Mouse (Mus musculus) limb, embryonic 11.5 days (tissue): ENCODE data around the gene Cpeb4. TPM values are rescaled to one million over a fixed set of nuclear protein-coding genes. Genes with fewer than 3 reads are reported as not detected.

ENCODE experiments used
- ATAC-seq: fragments of 200-750 bp; cut with Nextera tagmentation; 2 replicates; pipeline ENCODE4 v1.8.0; 2017; ENCODE audit warnings: low read depth; ENCODE audit not compliant: insufficient number of reproducible peaks, low FRiP score, low TSS enrichment
- DNase-seq: peaks from one replicate; pipeline ENCODE4 v3.0.0-alpha.2; 2015; ENCODE audit warnings: low spot score
- H3K27ac ChIP-seq: fragments of 300-500 bp; sonication (generic); replicated peaks from 2 replicates; pipeline ENCODE4 v1.5.1; 2014; ENCODE audit warnings: low read depth, mild to moderate bottlenecking, low read length
- H3K27me3 ChIP-seq: fragments of 300-500 bp; sonication (generic); 2 replicates; pipeline ENCODE4 v1.6.1; 2014; ENCODE audit warnings: mild to moderate bottlenecking, low read length, mixed read lengths; ENCODE audit not compliant: control insufficient read depth, insufficient read depth
- H3K36me3 ChIP-seq: fragments of 300-500 bp; sonication (generic); 2 replicates; pipeline ENCODE4 v1.6.1; 2014; ENCODE audit warnings: mild to moderate bottlenecking, low read length, moderate library complexity, mixed read lengths; ENCODE audit not compliant: control insufficient read depth, insufficient read depth
- H3K4me1 ChIP-seq: fragments of 300-500 bp; sonication (generic); 2 replicates; pipeline ENCODE4 v1.6.1; 2014; ENCODE audit warnings: low read length, mixed read lengths; ENCODE audit not compliant: control insufficient read depth, insufficient read depth
- H3K4me2 ChIP-seq: fragments of 300-500 bp; sonication (generic); 2 replicates; pipeline ENCODE4 v1.6.1; 2014; ENCODE audit warnings: low read depth, mild to moderate bottlenecking, moderate library complexity; ENCODE audit not compliant: severe bottlenecking
- H3K4me3 ChIP-seq: fragments of 300-500 bp; sonication (generic); 2 replicates; pipeline ENCODE4 v1.5.1; 2014; ENCODE audit warnings: low read depth, low read length
- H3K9ac ChIP-seq: fragments of 300-500 bp; sonication (generic); 2 replicates; pipeline ENCODE4 v1.6.1; 2014; ENCODE audit warnings: mild to moderate bottlenecking, low read length
- H3K9me3 ChIP-seq: fragments of 300-500 bp; sonication (generic); 2 replicates; pipeline ENCODE4 v1.6.1; 2016; ENCODE audit warnings: low read length; ENCODE audit not compliant: control insufficient read depth
- whole genome bisulfite sequencing: fragments of 180-500 bp; shearing (Covaris S2); extraction: QIAGEN DNeasy Blood & Tissue Kit; methylation state at CpG from one replicate; pipeline ENCODE4 v1.1.7; 2014; 5-methylcytosine and 5-hydroxymethylcytosine counted together
- polyA plus RNA-seq: library from polyadenylated mRNA; unstranded; fragments of >200 nt; fragmentation: Nextera tagmentation; extraction: Ambion mirVana; gene quantifications from 2 replicates; pipeline ENCODE4 v1.2.1, GENCODE M21; 2014

Gene Cpeb4
- polyA plus RNA-seq, 1 experiment from 2014 or later = 3.6 TPM

- DNase-seq (no peak), ATAC-seq (no peak)
- Histone ChIP-seq H3K4me2 (peak overlapping the region; percentile 16; the same call in 1 of the 2 replicates), H3K9me3 (no peaks in the 10 kb centered on the region), H3K36me3 (no peaks in the 10 kb centered on the region), H3K4me1 (peaks cover 4% of the 10 kb centered on the region; the same call in 1 of the 2 replicates), H3K4me3 (no peak overlapping the region), H3K27me3 (no peaks in the 10 kb centered on the region), H3K27ac (no peak overlapping the region), H3K9ac (no peak overlapping the region)
- WGBS = 59% methylated on average over 15 of the region's 15 CpGs
These were observed 693 bp downstream of the Cpeb4 start for GRCm38 (mm10) chr11:31872546-31873261.

GRCm38 (mm10) chr11:31874071-31874470, 2.1 kb downstream of the Cpeb4 start:
- no peak overlapping the region for H3K27ac ChIP-seq
- 80% methylated on average over 2 of the region's 2 CpGs for WGBS
- no peaks in the 10 kb centered on the region for H3K9me3 ChIP-seq
- H3K4me2 ChIP-seq = no peak overlapping the region
- H3K4me3 ChIP-seq = no peak overlapping the region
- peaks cover 4% of the 10 kb centered on the region; the same call in 1 of the 2 replicates for H3K4me1 ChIP-seq
- ATAC-seq (no peak), DNase-seq (no peak)
- no peaks in the 10 kb centered on the region for H3K27me3 ChIP-seq
- no peak overlapping the region for H3K9ac ChIP-seq
- no peaks in the 10 kb centered on the region for H3K36me3 ChIP-seq

DNA sequence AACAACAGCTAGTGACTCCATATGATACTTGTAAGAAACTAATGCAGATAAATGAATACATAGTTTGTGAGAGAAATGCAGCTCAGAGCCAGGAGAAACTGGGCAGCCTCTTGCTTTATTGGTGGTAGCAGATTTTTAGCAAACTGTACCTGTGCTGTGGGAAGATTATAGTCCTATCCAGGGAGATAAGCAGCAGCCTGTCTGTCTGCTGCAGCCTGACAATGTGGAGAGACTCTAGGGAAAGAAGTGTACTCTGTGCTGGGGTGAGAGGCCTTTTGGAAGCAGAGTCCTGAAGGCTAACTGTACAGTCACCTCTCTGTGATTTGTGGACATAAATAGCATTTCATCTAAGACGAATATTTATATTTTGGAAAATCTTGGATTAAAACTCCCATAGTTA, 11.7 kb downstream of the Cpeb4 start:
- no peak overlapping the region for H3K9ac ChIP-seq
- DNase-seq (no peak), ATAC-seq (no peak)
- WGBS = 91% methylated on average over 1 of the region's 1 CpGs
- no peaks in the 10 kb centered on the region for H3K27me3 ChIP-seq
- H3K4me1 ChIP-seq = no peaks in the 10 kb centered on the region
- no peak overlapping the region for H3K4me3 ChIP-seq
- no peaks in the 10 kb centered on the region for H3K36me3 ChIP-seq
- H3K9me3 ChIP-seq = no peaks in the 10 kb centered on the region
- H3K4me2 ChIP-seq = no peak overlapping the region
- H3K27ac ChIP-seq = no peak overlapping the region

- H3K4me3 ChIP-seq = no peak overlapping the region
- H3K4me1 ChIP-seq = no peaks in the 10 kb centered on the region
- no peak overlapping the region for H3K9ac ChIP-seq
- no peak overlapping the region for H3K4me2 ChIP-seq
- H3K27ac ChIP-seq = no peak overlapping the region
- no peaks in the 10 kb centered on the region for H3K9me3 ChIP-seq
- no peaks in the 10 kb centered on the region for H3K36me3 ChIP-seq
- DNase-seq (no peak), ATAC-seq (no peak)
- 71% methylated on average over 1 of the region's 1 CpGs for WGBS
- no peaks in the 10 kb centered on the region for H3K27me3 ChIP-seq
These were observed 13.8 kb downstream of the Cpeb4 start for GRCm38 (mm10) chr11:31885765-31886164.

DNA sequence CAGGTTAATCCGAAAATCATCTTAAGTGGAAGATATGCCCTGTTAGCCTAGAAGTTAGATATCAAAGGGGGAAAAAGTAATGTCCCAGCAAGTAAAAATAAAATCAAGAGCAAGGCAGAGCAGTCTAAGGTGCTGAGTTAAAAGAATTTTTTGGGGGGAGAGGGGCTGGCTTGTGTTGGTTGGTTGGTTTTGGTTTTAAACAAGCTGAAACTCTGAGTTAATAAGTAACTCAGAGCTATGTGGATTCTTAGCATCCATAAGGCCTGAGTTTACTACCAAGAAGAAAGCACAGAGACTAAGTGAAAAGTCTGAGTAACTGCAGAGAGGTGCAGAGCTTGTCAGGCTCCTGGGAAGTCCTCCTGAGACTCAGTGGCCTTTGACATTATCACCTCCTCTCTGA, 16.2 kb downstream of the Cpeb4 start:
- WGBS = 100% methylated on average over 1 of the region's 1 CpGs
- no peak for ATAC-seq
- Histone ChIP-seq H3K36me3 (no peaks in the 10 kb centered on the region), H3K4me3 (no peak overlapping the region), H3K27ac (no peak overlapping the region), H3K9ac (no peak overlapping the region), H3K4me1 (no peaks in the 10 kb centered on the region), H3K9me3 (no peaks in the 10 kb centered on the region), H3K27me3 (no peaks in the 10 kb centered on the region), H3K4me2 (no peak overlapping the region)
- no peak for DNase-seq

- H3K4me1 ChIP-seq = no peaks in the 10 kb centered on the region
- no peaks in the 10 kb centered on the region for H3K27me3 ChIP-seq
- H3K9ac ChIP-seq = no peak overlapping the region
- H3K36me3 ChIP-seq = no peaks in the 10 kb centered on the region
- H3K4me2 ChIP-seq = no peak overlapping the region
- no peak overlapping the region for H3K27ac ChIP-seq
- H3K9me3 ChIP-seq = no peaks in the 10 kb centered on the region
- H3K4me3 ChIP-seq = no peak overlapping the region
- WGBS = 42% methylated on average over 3 of the region's 3 CpGs
- DNase-seq = no peak
- no peak for ATAC-seq
These were observed 20.1 kb downstream of the Cpeb4 start for GRCm38 (mm10) chr11:31892152-31892551.

DNA sequence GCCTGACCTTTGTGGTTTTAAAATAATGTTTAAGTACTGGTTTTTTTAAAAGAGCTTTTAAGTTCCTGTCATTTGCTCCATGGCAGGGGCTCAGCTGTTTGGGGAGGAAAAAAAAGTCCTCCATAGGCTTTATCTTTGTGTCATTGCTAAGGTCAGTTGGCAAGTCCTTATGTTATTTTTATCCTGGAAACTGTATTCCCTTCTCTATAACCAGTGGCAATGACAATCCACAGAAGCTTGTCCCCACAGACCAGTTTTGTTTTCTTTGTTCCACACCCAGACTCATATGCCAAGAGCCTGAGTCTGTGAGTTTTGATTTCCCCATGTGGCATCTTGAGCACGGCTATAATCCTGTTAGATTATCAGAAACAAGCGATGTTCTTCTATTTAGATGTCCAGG, 21.6 kb downstream of the Cpeb4 start:
- DNase-seq = no peak
- no peak overlapping the region for H3K4me3 ChIP-seq
- WGBS = 91% methylated on average over 2 of the region's 2 CpGs
- no peak overlapping the region for H3K9ac ChIP-seq
- no peak overlapping the region for H3K27ac ChIP-seq
- H3K4me2 ChIP-seq = no peak overlapping the region
- no peaks in the 10 kb centered on the region for H3K9me3 ChIP-seq
- H3K4me1 ChIP-seq = no peaks in the 10 kb centered on the region
- H3K36me3 ChIP-seq = no peaks in the 10 kb centered on the region
- H3K27me3 ChIP-seq = no peaks in the 10 kb centered on the region
- ATAC-seq = no peak

- ATAC-seq = no peak
- no peak overlapping the region for H3K9ac ChIP-seq
- no peaks in the 10 kb centered on the region for H3K27me3 ChIP-seq
- no peak overlapping the region for H3K4me3 ChIP-seq
- H3K27ac ChIP-seq = no peak overlapping the region
- 76% methylated on average over 4 of the region's 4 CpGs for WGBS
- no peaks in the 10 kb centered on the region for H3K9me3 ChIP-seq
- no peaks in the 10 kb centered on the region for H3K4me1 ChIP-seq
- H3K36me3 ChIP-seq = no peaks in the 10 kb centered on the region
- DNase-seq = no peak
- H3K4me2 ChIP-seq = no peak overlapping the region
These were observed 24.2 kb downstream of the Cpeb4 start for GRCm38 (mm10) chr11:31896065-31896792.
